Mouse (Mus musculus) E14TG2a.4 (cell line): ENCODE results near the gene Ablim1.

Experiments used
- H3K27me3 ChIP-seq: 2 replicates; pipeline ENCODE4 v1.6.1; 2014; ENCODE audit warnings: low read length, control low read depth; ENCODE audit not compliant: insufficient read depth
- H3K36me3 ChIP-seq: 2 replicates; pipeline ENCODE4 v1.6.1; 2014; ENCODE audit warnings: low read length, control low read depth; ENCODE audit not compliant: insufficient read depth
- H3K4me1 ChIP-seq: replicated peaks from 2 replicates; pipeline ENCODE4 v1.6.1; 2014; ENCODE audit warnings: low read depth, low read length, control low read depth
- H3K4me3 ChIP-seq: replicated peaks from 2 replicates; pipeline ENCODE4 v1.5.1; 2014; ENCODE audit warnings: mild to moderate bottlenecking, low read length
- H3K9me3 ChIP-seq: 2 replicates; pipeline ENCODE4 v1.6.1; 2014; ENCODE audit warnings: low read length, control low read depth
- CTCF ChIP-seq: conservative IDR thresholded peaks from 2 replicates; pipeline ENCODE4 v1.5.1; 2014; ENCODE audit warnings: low read length
- NANOG ChIP-seq: IDR thresholded peaks from 2 replicates; pipeline ENCODE4 v1.6.1; 2014; ENCODE audit warnings: borderline replicate concordance, low read length, mixed read lengths
- POU5F1 ChIP-seq: IDR thresholded peaks from 2 replicates; pipeline ENCODE4 v1.6.1; 2014; ENCODE audit warnings: low read length, borderline replicate concordance

The Ablim1 gene

DNA sequence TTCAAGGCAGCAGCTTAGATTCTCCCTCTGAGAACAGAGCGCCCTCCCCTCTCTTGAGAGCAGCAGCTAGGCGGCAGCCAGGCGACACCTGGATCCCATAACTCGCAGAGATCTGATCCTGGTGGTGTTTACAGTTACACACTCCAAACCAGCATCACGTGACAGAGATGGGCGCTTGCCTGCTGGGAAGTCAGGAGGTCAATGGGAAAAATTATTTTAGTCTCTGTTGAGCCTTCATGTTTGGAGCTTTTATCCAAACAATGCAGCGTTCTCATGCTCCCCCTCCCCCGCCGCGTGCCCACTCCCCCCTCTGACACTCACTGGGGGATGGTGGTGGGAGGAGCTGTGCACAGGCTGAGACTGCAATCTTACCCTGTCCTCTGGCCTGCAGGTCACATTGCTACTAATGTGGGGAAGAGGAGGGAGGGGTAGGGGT, 317.5 kb downstream of the Ablim1 start:
- no peaks in the 10 kb centered on the region for H3K9me3 ChIP-seq
- H3K4me3 ChIP-seq: 0 out of 2 replicates have a peak overlapping the region, but pooled peaks have one; percentile 1
- no peaks in the 10 kb centered on the region for H3K36me3 ChIP-seq
- peaks cover 16% of the 10 kb centered on the region for H3K4me1 ChIP-seq
- H3K27me3 ChIP-seq: no peaks in the 10 kb centered on the region; the same call in 1 of the 2 replicates
- TF ChIP-seq CTCF: no peak
- TF ChIP-seq NANOG: no peak
- TF ChIP-seq POU5F1: no peak

DNA sequence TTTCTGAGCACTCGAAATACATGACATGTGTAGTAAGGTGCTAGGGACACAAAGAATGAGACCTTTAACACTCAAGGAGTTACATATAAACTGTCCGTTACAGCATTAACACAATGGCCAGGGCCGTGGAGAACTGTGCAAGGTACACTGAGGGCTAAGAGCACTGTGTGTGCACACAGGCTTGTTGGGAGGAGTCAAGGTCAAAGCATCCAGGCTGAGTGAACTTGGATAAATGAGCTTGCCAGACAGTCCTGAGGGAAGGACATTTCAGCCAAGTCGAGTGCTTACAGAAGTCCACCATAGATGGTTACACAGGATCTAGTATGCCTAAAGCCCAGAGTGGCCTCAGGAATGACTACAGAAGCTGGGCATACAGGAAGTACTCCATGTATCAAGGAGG, 319.3 kb downstream of the Ablim1 start:
- H3K36me3 ChIP-seq: no peaks in the 10 kb centered on the region
- peaks cover 2% of the 10 kb centered on the region; the same call in 1 of the 2 replicates for H3K27me3 ChIP-seq
- H3K9me3 ChIP-seq: no peaks in the 10 kb centered on the region
- TF ChIP-seq POU5F1 (no peak), CTCF (no peak), NANOG (no peak)
- no peak overlapping the region for H3K4me3 ChIP-seq
- H3K4me1 ChIP-seq: peaks cover 18% of the 10 kb centered on the region

DNA sequence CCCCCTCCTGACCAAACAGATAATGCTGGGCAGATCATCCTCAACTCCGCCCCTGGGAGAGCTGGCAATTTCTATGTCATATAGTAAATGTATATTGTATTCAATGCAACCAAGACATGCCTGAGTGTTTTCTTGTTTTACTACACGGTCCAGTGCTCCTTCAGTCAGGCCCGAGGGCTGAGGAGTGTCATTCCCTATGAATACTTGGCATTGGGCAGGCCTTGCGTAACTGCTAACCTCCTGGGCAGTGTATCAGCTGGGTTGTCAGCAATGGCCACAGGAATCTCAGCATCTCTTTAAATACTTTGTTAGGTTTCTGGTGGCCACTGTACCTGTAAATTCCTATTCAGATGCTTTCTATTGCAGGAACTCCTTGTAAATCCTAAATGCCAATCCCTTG, 320.1 kb downstream of the Ablim1 start:
- Histone ChIP-seq H3K9me3 (no peaks in the 10 kb centered on the region), H3K27me3 (peaks cover 7% of the 10 kb centered on the region; the same call in 1 of the 2 replicates), H3K4me3 (no peak overlapping the region), H3K36me3 (no peaks in the 10 kb centered on the region), H3K4me1 (peaks cover 23% of the 10 kb centered on the region)
- no peak for TF ChIP-seq POU5F1
- TF ChIP-seq CTCF: no peak
- no peak for TF ChIP-seq NANOG

DNA sequence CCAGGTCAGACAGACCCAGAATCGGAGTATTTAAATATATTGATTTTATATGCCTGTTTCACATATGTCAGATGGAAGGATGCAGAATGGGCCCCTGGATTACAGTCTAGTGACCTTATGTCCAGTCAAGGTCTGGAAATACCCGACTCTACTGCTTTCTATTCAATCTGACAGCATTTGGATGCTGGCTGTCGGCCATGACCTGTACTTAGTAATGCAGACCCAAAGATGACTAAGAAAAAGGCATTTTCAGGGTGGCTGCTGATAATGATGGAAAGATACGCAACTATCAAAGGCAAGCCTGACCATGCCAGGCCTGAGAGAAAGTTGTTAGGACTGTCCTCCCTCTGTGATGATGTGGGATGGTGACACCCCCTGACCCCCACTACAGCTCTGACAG, 321.0 kb downstream of the Ablim1 start:
- TF ChIP-seq POU5F1 (no peak), CTCF (no peak)
- Histone ChIP-seq H3K27me3 (peaks cover 13% of the 10 kb centered on the region), H3K4me3 (no peak overlapping the region), H3K9me3 (no peaks in the 10 kb centered on the region), H3K4me1 (peaks cover 25% of the 10 kb centered on the region), H3K36me3 (no peaks in the 10 kb centered on the region)

DNA sequence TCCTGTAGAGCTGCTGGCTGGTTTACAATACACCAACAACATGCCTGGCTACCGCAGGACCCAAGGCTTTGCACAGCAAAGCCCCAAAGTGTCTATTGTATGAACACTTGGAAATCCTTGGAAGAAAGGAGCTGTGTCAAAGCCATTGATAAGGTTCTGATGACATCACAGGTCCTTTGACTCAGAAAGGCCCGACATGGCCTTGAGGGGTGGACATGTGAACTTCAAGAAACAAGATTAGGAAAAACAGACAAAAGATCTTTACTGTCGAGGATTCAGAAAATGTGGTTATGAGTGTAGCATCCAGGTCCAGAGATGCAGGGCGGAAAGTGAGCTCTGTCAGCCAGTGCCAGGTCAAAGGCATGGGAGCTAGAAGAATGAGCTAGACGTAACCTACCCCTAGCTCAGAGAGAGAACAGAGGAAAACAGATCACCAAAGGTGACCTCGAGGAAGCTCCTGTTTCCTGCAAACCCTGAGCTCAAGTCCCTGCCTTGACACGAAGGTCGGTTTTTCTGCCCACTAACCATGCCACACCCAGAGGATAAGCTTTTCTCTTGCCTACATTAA, 321.7 kb downstream of the Ablim1 start:
- Histone ChIP-seq H3K4me1 (peaks cover 30% of the 10 kb centered on the region), H3K36me3 (no peaks in the 10 kb centered on the region), H3K9me3 (no peaks in the 10 kb centered on the region), H3K4me3 (no peak overlapping the region), H3K27me3 (peaks cover 13% of the 10 kb centered on the region)
- TF ChIP-seq NANOG: no peak
- no peak for TF ChIP-seq CTCF
- no peak for TF ChIP-seq POU5F1

DNA sequence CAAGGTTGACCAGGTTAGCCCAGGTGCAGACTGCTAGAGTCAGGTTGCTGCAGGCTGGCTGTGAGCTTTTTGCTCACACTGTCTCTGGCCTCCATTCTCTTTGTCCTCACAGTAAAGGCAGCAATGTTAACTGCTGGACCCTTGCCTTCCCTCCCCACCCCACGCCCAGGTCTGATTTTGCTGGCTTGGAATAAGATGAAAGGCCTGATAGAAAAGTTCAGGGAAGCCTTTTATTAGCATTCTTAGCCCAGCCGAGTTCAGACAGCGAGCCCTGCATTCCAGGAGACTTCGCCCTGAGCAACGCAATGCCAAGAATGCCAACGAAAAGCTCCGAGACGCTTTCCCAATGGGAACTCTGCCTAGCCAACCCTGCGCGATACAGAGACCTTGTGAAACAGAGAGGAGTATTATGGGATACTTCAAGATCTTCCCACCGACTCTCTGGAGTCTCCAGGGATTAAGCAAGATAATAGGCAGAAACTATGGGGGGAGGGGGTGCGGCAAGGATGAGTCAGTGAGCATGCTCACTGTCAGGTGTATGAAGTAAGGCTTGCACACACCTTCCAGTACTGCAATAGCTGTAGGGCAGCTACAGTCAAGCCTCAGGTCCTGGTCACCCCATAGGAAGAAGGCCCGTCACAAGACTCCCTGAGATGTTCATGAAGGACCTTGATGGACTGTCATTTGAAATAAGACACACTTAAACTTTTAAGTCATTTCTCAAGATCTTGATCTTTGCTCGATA, 324.2 kb downstream of the Ablim1 start:
- Histone ChIP-seq H3K27me3 (peaks cover 16% of the 10 kb centered on the region), H3K4me3 (no peak overlapping the region), H3K36me3 (no peaks in the 10 kb centered on the region), H3K9me3 (no peaks in the 10 kb centered on the region), H3K4me1 (peaks cover 36% of the 10 kb centered on the region)
- TF ChIP-seq POU5F1 (no peak), NANOG (no peak), CTCF (no peak)

DNA sequence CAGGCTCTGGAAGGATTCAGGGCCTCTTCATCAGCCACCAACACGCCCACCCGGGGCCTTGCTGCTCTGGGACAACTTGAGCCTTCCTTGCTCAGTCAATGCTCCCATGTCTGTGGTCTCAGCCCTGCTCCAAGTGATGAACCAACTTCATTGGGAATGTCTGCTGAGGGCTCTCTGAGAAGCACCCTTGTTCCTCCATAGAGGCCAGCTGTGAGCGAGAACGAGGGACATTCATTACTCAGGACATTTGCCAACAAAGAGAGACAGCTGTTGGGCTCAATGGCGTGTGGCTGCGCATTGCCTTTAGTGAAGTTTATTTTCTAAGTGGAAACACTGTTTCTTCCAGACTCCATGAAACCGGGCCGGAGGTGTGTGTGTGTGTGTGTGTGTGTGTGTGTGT, 325.5 kb downstream of the Ablim1 start:
- peaks cover 36% of the 10 kb centered on the region for H3K4me1 ChIP-seq
- H3K27me3 ChIP-seq: peaks cover 16% of the 10 kb centered on the region
- H3K36me3 ChIP-seq: no peaks in the 10 kb centered on the region
- no peak overlapping the region for H3K4me3 ChIP-seq
- no peaks in the 10 kb centered on the region for H3K9me3 ChIP-seq
- no peak for TF ChIP-seq POU5F1
- TF ChIP-seq CTCF: no peak
- no peak for TF ChIP-seq NANOG

DNA sequence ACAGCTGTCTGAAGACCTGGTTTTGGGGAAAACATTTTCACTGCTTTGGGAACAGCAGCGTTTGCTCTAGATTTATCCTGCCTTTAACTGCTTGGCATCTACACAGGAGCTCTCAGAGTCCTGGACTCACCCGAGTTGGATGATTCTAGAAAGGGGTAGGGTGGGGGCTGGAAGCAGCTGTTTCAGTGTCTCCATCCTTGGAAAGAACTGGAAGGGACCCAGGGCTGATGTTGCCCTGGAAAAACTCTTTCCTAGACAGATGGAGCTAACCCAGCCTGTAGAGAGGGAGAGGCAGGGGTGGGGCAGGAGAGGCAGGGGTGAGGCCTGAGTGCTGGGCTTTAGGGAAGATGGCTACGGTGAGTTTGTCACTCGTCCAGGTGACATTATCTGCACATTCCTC, 330.5 kb downstream of the Ablim1 start:
- Histone ChIP-seq H3K4me1 (peaks cover 28% of the 10 kb centered on the region), H3K27me3 (peaks cover 8% of the 10 kb centered on the region), H3K4me3 (no peak overlapping the region), H3K36me3 (no peaks in the 10 kb centered on the region), H3K9me3 (no peaks in the 10 kb centered on the region)
- TF ChIP-seq CTCF (no peak), POU5F1 (no peak), NANOG (no peak)
